Mouse (Mus musculus): ENCODE results near the gene Lipc.
A peak's percentile ranks its signal among the peaks of the same experiment; 100 is the strongest.

The Lipc gene

DNA sequence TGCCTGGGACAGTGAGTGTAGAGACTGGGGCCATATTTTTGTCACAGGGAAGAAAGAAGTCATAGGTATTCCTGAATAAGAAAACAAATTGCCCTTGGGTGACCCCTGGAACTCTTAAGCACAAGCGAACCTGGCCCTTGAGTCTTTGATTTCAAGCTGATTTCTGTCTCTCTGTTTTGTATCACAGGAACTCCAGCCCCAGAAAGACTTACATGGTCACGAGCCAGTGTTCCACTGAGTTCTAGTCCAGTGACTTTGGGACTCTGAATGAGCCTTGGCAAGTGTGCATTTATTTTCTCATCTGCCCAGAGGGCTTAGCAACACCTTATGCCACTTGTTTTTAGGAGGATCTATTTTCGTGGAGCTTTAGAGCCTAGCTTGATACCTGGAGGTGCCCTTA is 5.7 kb upstream of the Lipc start:
- DNase-seq (ENCODE audit: low spot score in 2 of 2) = no peak

DNA sequence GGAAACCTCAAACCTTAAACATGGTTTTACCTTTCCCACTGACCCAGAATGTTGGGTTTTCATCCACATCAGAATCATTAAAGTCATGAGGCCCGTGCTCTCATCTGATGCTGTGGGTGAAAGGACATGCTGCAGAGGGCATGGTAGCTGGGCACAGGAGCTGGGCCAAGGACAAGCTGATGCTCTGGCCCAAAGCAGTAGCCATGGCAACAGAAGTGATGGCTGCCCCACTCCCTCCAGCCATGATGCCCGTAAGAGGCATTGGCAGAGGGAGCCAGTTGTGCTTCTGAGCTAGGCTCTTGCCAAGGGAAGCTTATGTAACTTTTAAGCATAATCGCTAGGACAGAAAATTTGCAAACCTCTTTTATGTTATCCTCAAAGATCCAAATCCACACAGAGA is 2.2 kb upstream of the Lipc start:
- no peak for DNase-seq (ENCODE audit: low spot score in 2 of 2)

DNA sequence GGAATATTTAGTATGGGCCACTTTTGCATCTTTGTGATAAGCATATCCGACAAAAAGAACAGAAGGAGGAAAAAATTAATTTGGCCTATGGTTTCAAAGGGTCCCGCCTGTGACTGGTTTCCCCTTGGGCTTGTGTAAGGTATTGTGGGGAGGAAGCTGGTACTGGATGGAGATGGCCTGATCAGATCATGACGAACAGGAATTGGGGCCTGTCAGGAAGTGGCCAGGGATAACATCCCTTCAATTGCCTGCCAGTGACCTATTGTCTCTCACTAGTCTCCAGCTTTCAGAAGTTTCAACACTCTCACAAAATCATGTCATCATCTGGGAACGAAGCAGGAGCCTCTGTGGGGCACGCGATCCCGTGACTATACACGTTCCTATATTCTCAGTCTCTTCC is 2.7 kb downstream of the Lipc start:
- no peak for DNase-seq (ENCODE audit: low spot score in 2 of 2)

DNA sequence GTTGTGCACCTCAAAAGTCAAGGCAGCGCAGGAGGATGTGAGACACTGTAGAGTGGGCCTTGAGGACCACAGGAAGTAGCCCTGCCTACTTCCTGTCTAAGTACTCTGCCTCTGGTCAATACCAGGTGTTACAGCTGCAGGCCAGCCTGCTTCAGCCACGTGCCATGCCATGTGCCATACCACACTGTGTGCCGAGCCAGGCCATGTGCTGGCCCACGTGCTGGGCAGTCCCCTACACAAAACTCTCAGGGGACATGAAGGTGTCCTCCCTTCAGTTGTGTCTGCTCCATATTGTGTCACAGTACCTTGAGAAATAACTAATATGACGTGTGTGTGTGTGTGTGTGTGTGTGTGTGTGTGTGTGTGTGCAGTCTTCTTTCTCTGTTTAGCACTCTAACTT is 4.7 kb downstream of the Lipc start:
- DNase-seq (ENCODE audit: low spot score in 2 of 2) = peak; percentile 14 to 63

DNA sequence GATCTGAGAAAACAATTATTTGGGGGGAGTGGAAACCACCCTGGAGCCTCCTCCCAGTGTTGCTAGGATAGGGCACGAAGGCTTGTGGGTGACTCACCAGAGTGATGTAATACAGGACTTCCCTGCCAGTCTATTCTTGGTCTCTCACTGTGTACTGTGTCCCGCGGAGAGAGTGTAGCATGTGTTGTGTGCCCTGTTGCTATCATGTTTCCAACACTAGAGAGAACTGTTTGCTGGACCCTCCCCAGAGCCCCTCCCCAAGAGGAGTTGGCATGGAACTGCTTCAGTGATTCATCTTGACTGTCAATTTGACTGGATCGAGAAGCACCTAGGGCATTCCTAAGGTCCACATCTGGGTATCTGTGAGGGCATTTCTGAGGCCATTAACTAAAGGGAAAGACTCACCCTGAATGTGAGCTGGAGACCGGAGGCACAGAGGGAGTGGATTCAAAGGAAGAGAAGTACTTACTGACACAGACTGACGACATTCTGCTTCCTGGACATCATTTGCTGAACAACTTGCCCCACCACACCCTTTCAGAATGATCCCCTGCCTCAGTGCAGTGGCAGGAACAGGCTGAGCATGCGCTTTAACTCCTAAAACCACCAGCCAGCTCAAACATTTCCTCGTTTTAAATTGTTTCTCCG is 9.2 kb downstream of the Lipc start:
- peak in 1 of 2 experiments; percentile 10 for DNase-seq (ENCODE audit: low spot score in 2 of 2)

DNA sequence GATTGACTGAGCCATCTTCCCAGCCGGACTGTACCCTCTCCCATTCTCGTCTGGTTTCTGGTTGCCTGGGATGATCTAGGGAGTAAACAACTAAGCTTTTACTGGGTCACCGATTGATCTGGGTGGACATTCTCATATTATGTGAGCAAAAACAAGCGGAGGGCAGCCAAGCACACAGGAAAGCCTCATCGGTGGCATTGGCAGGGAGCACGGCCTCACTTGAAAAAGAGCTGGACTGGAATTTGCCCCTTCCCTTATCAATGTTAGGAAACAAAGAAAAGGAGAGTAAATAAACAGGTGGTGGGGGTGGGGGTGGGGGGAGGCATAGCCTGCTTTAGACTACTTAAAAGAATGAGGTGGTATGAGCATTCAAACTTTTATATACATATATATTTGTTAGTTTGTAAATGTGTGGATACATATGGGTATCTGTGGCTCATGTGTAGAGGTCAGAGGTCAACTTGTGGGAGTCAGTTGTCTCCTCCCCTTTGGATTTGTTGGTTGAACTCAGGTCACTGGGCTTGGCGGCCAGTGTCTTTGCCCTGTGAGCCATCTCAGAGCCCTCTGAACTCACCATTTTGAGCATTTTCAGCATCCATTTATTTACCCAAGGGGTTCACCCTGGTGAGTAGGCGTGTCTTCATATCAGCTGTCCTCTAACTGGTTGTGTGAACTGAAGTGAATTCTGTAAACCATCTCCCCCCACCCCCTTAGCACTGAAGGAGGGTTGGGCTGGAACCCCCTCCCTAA is 12.1 kb downstream of the Lipc start:
- DNase-seq (ENCODE audit: low spot score in 2 of 2) = no peak

DNA sequence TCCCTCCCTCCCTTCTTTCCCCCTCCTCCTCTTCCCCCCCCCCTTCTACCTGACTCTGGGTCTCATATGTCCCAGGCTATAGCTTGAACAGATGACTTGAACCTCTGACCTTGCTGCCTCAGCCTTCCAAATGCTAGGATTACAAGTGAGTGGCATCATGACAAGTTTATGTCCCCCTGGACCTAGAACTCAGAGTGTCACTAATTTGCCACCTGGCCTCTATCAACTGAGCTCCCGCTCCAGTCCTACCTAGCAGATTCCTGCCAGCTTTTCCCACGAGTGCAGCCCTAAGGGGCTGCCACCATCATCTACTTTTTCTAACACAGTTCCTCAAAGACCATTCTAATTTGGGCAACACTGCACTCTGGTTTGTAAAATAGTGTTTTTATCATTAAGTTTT is 13.2 kb downstream of the Lipc start:
- DNase-seq (ENCODE audit: low spot score in 2 of 2) = no peak

DNA sequence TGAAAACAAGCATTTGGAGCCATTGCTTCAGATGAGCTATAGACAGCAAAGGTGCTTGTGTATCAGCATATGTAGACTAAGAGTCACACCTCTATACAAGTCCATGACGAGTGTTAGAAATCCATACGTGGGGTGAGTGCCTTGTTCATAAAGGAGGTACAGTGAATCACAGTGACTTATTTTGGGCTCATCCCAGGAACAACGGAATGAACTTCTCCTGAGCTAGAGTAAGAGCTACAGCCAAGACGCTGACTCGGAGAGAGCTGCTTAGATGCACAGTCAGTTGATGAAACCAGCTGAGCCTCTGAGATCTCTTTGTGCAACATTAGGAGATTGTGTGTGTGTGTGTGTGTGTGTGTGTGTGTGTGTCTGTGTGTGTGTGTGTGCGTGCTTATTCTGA is 13.9 kb downstream of the Lipc start:
- no peak for DNase-seq (ENCODE audit: low spot score in 2 of 2)

DNA sequence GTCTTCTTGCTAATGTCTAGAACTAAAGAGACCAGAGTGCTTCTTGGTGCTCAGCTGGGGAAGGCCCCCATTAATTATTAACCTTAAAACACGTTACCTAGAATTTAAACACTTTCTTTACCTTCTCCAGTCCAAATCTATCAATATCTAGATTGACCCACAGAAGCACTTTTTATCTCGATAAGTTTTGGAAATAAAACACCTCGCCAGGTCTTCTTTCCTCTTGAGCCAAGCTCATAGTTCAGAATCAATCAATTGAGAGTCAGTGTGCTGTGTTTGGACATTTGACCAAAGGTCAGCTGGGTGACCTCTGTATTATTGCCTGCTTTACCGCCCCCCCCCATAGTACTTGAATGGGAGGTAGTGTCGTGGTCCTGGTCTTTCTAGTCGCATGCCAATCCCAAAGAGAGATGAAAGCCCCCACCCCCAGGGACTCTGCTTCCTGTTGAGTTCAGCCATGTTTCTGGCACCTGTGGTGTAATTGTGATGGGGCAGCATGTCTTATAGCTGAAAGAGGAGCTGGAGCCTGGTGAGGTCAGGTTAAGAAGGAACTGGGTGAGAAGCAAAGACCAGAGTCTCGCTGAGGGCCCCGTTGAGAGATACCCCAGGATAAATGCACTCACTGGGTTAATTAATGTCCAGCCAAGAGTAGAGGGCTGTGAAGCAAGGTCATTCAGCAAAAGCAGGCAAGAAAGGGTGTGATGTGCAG is 17.3 kb downstream of the Lipc start:
- no peak for DNase-seq (ENCODE audit: low spot score in 2 of 2)

DNA sequence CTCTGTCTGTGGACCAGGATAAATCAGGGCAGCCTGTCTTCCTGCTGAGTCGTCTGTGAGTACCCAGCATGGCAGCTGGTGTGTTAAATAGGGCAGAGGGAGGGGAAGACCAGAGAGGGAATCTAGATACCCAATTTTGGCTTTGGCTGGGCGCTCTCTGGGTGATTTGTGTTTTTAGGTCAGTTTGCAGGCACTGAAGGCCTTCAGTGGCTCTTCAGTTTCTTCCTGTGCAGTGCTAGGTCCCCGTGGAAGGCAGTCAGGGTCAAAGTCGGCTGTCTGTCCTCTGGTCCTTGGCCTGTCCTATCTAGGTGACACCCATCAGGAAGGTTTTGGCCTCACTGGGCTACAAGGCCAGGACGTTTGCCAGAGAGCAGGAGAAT is 21.4 kb downstream of the Lipc start:
- DNase-seq (ENCODE audit: low spot score in 2 of 2) = no peak

DNA sequence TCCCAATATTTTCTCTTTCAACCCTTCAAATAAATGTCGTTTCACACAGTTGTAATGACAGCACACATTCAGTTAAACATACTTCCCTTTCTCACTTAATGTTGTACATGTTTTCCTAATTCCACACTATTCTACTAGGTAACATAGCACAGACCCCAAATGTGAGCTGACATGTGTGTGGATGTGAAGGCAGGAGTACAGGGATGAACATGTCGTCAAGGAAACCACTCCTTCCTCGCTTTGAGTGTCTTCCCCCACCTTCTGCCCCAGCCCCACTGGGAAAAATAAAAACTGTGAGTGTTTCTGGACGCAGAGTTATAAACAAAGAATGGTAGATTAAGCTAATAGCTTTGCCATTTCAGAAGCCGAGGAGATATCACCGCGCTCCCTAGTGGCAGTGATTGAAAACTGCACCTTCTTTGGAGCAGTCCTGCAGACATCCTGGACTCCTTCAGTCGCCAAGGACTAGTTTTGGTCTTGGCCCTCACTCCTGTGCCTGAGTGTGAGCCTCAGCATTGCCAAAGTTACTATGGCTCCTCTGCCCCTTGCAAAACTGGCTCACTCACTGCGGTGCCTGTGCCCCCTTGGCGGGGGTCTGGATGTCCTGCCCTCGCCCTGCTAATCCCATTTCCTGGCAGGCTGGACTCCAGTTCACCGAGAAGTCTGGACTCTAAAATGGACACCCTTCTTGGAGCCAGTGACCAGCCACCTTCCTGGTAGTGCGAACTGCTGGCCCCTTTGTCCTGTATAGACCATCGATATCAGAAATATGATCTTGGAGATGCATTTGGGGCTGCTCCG is 22.0 kb downstream of the Lipc start:
- peak in 1 of 2 experiments; percentile 32 for DNase-seq (ENCODE audit: low spot score in 2 of 2)

DNA sequence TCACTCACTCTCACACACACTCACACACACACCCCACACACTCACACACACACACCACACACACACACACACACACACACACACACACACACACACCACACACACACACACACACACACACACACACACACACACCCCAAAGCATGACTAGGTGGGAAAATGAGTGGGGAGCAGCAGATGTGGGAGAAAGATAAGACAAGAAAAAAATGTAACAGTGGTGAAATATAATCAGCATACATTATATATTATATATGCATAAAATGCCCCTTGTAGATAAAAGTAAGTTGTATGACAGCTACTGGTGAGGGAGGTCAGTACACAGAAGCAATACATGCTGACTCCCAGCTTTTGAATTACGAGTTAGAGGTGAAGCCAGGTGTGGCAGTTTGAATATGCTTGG is 23.6 kb downstream of the Lipc start:
- no peak for DNase-seq (ENCODE audit: low spot score in 2 of 2)

DNA sequence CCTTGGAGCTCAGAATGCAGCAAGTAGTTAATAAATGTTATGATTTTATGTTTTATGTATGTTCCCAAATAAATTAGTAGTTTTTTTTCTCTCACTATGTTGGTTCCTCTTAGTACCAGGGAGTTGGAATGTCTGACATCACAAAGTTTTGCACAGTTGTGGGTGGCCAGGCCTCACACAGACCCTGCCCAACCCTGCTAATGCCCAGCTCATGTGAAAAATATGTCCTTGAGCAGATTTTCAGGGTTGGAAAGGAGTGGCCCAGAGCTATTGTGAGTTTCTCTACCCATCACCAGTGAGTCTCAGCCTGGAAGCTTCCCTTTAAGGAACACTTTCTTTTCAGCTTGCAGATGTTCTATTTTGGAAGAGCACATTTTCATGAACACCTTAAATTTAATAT is 24.3 kb downstream of the Lipc start:
- DNase-seq (ENCODE audit: low spot score in 2 of 2) = no peak

DNA sequence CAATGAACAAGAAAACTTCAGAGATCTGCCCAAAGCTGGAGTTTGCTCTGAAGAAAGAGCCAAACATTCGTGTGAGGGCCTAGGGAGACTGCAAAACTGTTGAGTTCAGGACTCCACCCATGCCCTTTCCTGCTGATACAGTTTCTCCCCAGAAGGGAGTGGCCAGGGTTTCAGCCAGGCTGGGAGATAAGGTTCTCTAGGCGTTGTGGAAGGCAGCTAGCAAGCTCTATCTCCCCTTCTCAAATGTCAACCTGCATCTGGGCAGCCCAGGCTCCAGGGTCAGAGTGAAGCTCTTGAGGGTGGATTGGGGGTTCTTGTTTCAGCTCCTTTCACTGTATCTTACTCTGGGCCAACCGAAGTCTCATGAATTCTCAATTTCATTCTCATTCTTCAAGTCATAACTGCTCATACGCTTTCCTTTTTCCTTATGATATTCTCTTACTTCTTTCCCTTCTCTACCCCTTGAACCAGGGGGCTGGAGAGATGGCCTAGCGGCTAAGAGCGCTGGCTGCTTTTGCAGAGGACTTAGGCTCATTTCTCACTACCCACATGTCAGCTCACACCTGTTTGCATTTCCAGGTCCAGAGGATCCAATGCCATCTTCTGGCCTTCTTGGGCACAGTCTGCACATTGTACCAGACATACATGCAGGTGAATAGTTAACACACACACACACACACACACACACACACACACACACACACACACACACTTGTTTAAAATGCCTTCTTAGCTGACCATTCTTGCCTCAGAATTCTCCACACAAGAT is 25.0 kb downstream of the Lipc start:
- DNase-seq (ENCODE audit: low spot score in 2 of 2) = no peak

DNA sequence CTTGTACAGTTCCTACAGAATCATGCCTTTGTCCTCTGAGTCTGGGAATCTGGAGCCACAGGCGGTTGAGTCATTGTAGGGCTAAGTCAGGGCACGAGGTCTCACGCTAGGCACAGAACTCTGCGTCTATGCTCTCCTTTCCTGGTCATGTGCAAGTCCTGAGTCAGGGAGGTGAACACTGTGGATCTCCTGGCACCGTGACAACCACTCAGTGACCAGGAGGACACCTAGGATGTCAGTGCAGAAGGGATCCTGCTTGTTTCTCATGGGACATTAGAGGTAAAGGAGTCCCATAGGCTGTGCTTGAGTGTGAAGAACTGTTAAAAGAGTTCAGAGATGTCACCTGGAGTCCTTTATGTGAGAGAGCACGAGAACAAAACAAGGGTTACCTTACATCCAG is 26.8 kb downstream of the Lipc start:
- DNase-seq (ENCODE audit: low spot score in 2 of 2) = no peak

DNA sequence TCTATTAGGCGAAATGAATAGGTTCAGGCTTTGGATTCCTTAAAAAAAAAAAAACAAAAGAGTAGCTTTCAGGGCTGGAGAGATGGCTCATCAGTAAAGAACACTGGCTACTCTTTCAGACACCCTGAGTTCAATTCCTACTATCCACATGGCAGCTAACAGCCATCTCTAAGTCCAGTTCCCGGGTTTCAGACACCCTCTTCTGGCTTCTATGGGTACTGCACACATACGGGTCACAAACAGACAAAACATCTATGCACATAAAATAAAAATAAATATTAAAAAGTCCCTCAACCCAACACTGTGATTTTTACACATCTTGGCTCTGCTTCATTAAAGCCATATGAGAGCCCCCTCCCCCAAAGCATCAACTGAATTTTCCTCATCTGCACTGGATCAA is 27.3 kb downstream of the Lipc start:
- DNase-seq (ENCODE audit: low spot score in 2 of 2) = no peak

DNA sequence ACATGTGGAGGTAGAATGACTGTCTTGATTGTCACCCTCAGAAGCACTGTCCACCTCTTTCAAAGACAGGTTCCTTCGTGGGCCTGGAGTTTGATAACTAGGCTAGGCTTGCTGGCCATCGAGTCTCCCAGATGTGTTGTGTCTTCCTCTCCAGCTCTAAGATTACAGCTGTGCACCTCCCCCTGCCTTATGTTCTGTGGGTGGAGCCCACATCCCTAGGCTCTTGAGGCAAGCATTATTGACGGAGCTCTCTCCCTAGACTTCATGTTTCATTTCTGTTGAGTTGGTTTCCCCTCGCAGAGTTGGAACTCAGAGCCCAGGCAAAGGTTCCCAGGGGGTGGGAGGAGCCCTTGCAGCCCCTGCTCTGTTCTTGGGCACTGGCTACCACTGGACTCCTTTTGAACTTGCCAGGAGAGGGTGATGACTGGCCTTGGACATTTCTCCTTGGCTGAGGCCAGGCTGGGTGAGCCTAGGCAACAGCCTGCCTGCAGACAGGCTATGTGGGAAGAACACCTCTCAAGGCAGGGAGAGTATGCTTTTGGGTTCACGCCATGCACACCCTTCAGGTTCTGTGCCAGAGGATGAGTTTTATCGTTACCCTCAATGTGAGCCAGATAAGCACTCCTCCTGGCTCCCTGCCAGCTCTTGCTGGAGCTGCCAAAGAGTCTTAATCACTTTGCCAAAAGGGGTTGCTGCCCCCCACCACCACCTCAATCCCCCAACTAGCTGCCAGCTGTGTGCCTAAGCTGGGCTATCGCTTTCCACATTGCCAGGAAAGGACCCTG is 30.1 kb downstream of the Lipc start:
- DNase-seq (ENCODE audit: low spot score in 2 of 2) = no peak

DNA sequence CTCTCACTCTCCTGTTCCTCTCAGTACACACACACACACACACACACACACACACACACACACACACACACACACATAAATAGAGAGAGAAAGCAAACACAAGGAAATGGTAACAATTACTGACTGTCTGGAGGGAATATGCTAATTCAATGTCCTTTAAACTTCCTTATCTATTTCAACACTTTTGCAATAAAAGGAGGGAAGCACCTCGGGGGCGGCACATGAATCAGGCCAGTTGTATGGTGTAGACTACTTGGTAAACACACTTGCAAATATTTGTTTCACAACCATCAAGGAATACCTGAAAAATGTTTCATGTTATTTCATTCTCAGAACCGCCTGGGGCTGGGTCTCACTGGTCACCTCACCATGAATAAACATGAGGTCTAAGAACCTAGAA is 30.9 kb downstream of the Lipc start:
- DNase-seq (ENCODE audit: low spot score in 2 of 2) = no peak

DNA sequence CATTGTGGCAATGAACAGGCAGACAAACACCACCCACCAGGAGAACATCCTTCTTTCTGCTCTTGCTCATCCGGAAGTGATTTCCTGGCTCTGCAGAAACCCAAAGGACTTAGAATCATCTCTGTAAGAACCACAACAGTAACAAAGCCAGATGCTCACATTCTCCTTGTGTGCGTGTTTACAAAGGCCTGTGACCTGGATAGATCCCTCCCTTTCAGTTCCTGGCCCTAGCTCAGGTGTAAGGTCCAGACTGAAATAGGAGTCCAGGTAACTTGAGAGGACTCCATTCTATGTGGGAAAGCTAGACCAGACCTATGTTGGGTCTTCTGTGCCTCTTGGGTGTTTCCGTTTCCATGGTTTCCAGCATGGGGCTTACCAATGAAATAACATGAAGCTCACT is 32.8 kb downstream of the Lipc start:
- DNase-seq (ENCODE audit: low spot score in 2 of 2) = no peak

DNA sequence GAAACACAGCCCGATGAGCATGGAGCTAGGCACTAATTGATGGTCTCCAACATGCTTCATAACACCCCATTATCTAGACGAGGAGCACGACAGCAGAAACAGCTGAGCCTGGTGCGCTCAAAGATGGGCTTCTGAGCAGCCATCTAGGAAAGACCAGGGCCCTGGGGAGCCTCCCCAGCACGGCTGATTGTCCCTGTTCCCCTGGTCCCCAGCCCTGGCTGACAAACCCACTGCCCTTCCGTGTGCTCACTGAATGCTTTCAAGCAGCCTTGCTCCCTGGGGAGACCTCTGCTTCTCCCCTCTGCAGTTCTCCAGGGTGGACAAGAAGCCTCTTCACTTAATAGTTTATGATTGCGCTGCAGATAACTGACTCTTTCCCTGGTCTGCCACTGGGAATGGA is 35.5 kb downstream of the Lipc start:
- DNase-seq (ENCODE audit: low spot score in 2 of 2) = no peak

DNA sequence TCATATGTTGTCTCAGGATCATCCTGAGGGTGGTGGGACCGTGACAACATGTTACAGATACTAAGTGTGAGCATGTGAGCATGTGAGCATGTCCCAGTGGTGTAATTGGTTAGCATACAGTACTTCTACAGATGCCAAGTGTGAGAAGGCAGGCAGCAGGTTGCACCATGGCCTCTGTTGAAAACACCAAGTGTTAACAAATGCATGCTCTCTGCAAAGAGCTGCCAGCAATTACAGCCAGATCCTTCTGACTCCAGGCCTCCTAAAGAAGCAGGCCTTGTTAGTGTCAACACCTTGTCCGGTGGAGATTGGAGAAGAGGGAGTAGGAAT is 36.7 kb downstream of the Lipc start:
- no peak for DNase-seq (ENCODE audit: low spot score in 2 of 2)

Data from natural killer cell, adult 2 months (primary cell).